Mouse (Mus musculus): ENCODE measurements around the gene 4930432M17Rik. TPM values are rescaled to one million over a fixed set of nuclear protein-coding genes. Genes with fewer than 3 reads are reported as not detected.
A peak's percentile ranks its signal among the peaks of the same experiment; 100 is the strongest.

Gene 4930432M17Rik
- total and polyA plus RNA-seq, 2 experiments from 2014 or later: not detected

DNA sequence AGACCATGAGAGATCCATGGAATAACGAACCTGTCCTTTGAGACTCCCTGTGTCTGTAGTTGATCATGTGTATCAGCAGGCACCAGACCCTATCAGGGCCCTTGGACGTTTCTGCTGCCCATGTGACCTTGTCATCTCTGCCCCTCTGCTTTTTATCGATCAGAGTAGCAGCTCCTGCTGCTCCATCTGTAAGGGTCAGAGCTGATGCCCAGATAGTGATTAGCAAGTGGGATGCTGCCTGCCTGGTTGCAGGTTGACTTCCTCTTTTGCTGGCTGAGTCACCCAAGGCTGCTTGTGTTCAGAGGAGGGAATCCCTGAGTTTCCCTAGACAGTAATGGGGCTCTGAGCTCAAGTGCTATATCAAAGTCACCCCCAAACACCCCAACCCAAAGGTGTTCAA lies 18.9 kb upstream of the 4930432M17Rik start:
- H3K27ac ChIP-seq (ENCODE audit: low read depth): no peak overlapping the region
- no peak overlapping the region for H3K4me3 ChIP-seq (ENCODE audit: low read depth, low read length)
- no peak for TF ChIP-seq EP300 (IDR thresholded peaks at IDR 0.05; ENCODE audit: low read depth)
- no peak for TF ChIP-seq CTCF (IDR thresholded peaks at IDR 0.05; ENCODE audit: low read depth)
- DNase-seq (ENCODE audit: low spot score) (no peak), ATAC-seq (ENCODE audit: insufficient read depth, low read depth) (no peak)
- 35% methylated on average over 3 of the region's 3 CpGs for WGBS
- no peak overlapping the region for H3K9ac ChIP-seq (replicated peaks; ENCODE audit: low read depth, low read length)
- H3K4me1 ChIP-seq (ENCODE audit: control insufficient read depth, insufficient read depth): peaks cover 13% of the 10 kb centered on the region; the same call in 1 of the 2 replicates
- no peak overlapping the region for H3K4me2 ChIP-seq (ENCODE audit: low read depth, low read length)
- no peaks in the 10 kb centered on the region for H3K36me3 ChIP-seq (replicated peaks; ENCODE audit: control insufficient read depth, insufficient read depth, low read length)
- no peaks in the 10 kb centered on the region for H3K9me3 ChIP-seq (replicated peaks; ENCODE audit: control insufficient read depth, low read length)
- H3K27me3 ChIP-seq (ENCODE audit: control insufficient read depth, insufficient read depth, low read length): no peaks in the 10 kb centered on the region

- no peak overlapping the region for H3K4me2 ChIP-seq (ENCODE audit: low read depth, low read length)
- DNase-seq (ENCODE audit: low spot score) (no peak), ATAC-seq (ENCODE audit: insufficient read depth, low read depth) (no peak)
- H3K27me3 ChIP-seq (ENCODE audit: control insufficient read depth, insufficient read depth, low read length): no peaks in the 10 kb centered on the region
- H3K4me1 ChIP-seq (ENCODE audit: control insufficient read depth, insufficient read depth): peaks cover 9% of the 10 kb centered on the region; the same call in 1 of the 2 replicates
- no peak overlapping the region for H3K9ac ChIP-seq (replicated peaks; ENCODE audit: low read depth, low read length)
- TF ChIP-seq CTCF (IDR thresholded peaks at IDR 0.05; ENCODE audit: low read depth) (no peak), EP300 (IDR thresholded peaks at IDR 0.05; ENCODE audit: low read depth) (no peak)
- WGBS: 79% methylated on average over 1 of the region's 1 CpGs
- no peaks in the 10 kb centered on the region for H3K9me3 ChIP-seq (replicated peaks; ENCODE audit: control insufficient read depth, low read length)
- H3K4me3 ChIP-seq (ENCODE audit: low read depth, low read length): no peak overlapping the region
- H3K27ac ChIP-seq (ENCODE audit: low read depth): no peak overlapping the region
- no peaks in the 10 kb centered on the region for H3K36me3 ChIP-seq (replicated peaks; ENCODE audit: control insufficient read depth, insufficient read depth, low read length)
Measured at GRCm38 (mm10) chr3:121652186-121652585, 18.4 kb upstream of the 4930432M17Rik start.

GRCm38 (mm10) chr3:121656922-121657321 lies 13.6 kb upstream of the 4930432M17Rik start:
- Histone ChIP-seq H3K27ac (ENCODE audit: low read depth) (no peak overlapping the region), H3K36me3 (replicated peaks; ENCODE audit: control insufficient read depth, insufficient read depth, low read length) (no peaks in the 10 kb centered on the region), H3K27me3 (ENCODE audit: control insufficient read depth, insufficient read depth, low read length) (no peaks in the 10 kb centered on the region), H3K4me2 (ENCODE audit: low read depth, low read length) (no peak overlapping the region), H3K4me1 (ENCODE audit: control insufficient read depth, insufficient read depth) (peaks cover 2% of the 10 kb centered on the region; the same call in 1 of the 2 replicates), H3K4me3 (ENCODE audit: low read depth, low read length) (no peak overlapping the region), H3K9ac (replicated peaks; ENCODE audit: low read depth, low read length) (no peak overlapping the region), H3K9me3 (replicated peaks; ENCODE audit: control insufficient read depth, low read length) (no peaks in the 10 kb centered on the region)
- WGBS: 97% methylated on average over 4 of the region's 4 CpGs
- DNase-seq (ENCODE audit: low spot score): no peak
- no peak for TF ChIP-seq EP300 (IDR thresholded peaks at IDR 0.05; ENCODE audit: low read depth)
- TF ChIP-seq CTCF (IDR thresholded peaks at IDR 0.05; ENCODE audit: low read depth): no peak
- no peak for ATAC-seq (ENCODE audit: insufficient read depth, low read depth)

DNA sequence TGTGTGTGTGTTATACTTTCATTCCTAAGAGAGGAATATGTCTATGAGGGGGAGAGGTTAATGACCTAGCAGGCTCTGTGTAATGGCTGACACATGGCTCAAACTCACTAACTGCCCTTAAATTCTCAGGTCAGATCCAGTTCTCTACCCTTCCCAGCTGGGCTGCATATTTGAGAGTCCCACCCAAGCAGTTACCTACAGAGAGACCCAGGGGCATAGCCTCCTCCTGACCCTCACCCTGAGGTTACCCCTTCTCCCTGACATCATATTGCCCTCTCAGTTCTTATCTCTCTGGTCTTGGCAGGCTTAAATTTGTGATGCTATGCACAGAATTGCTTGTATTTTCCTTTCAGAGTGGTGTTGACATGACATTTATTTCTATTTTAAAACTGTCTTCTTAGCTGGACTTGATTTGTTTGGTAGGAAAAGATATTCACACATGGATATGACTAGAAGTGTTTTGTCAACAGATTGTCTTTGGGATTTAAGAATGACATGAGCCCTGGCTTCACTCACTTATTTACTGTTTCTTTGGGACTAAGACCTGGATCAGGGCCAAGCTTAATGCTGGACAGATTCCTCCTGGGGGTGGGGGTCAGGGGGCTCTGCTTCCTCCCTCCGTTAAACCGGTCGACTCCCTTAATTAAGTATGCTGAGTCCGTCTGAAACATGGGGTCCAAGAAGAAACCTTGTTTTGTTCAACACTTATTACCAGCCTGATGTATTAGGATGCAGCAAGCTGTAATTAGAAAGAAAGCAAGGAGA lies 7.7 kb upstream of the 4930432M17Rik start:
- no peak overlapping the region for H3K9ac ChIP-seq (replicated peaks; ENCODE audit: low read depth, low read length)
- DNase-seq (ENCODE audit: low spot score) (peak; percentile 43), ATAC-seq (ENCODE audit: insufficient read depth, low read depth) (peak; percentile 57)
- peaks cover 19% of the 10 kb centered on the region; the same call in 1 of the 2 replicates for H3K4me1 ChIP-seq (ENCODE audit: control insufficient read depth, insufficient read depth)
- no peaks in the 10 kb centered on the region for H3K9me3 ChIP-seq (replicated peaks; ENCODE audit: control insufficient read depth, low read length)
- no peak for TF ChIP-seq EP300 (IDR thresholded peaks at IDR 0.05; ENCODE audit: low read depth)
- no peak for TF ChIP-seq CTCF (IDR thresholded peaks at IDR 0.05; ENCODE audit: low read depth)
- no peak overlapping the region for H3K4me2 ChIP-seq (ENCODE audit: low read depth, low read length)
- 13% methylated on average over 4 of the region's 4 CpGs for WGBS
- no peaks in the 10 kb centered on the region for H3K36me3 ChIP-seq (replicated peaks; ENCODE audit: control insufficient read depth, insufficient read depth, low read length)
- H3K27me3 ChIP-seq (ENCODE audit: control insufficient read depth, insufficient read depth, low read length): no peaks in the 10 kb centered on the region
- peak overlapping the region; percentile 3 for H3K27ac ChIP-seq (ENCODE audit: low read depth)
- no peak overlapping the region for H3K4me3 ChIP-seq (ENCODE audit: low read depth, low read length)

DNA sequence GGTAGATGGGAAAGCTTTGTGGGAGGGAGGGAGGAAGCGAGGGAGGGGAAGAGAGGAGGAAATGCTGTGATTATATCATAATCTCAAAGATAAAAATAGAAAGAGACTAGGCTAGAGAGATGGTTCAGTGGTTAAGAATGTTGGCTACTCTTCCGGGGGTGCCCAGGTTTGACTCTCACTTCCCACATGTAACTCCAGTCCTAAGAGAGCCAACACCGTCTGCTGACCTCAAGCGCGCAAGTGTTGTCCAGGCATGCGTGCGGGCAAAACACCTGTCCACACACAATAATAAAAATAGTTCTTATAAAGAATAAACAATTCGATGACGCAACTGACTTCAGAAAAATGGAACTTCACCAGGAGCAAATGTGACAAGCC lies 7.1 kb upstream of the 4930432M17Rik start:
- Histone ChIP-seq H3K4me1 (ENCODE audit: control insufficient read depth, insufficient read depth) (peaks cover 19% of the 10 kb centered on the region; the same call in 1 of the 2 replicates), H3K27ac (ENCODE audit: low read depth) (peak overlapping the region; percentile 3; the same call in 1 of the 2 replicates), H3K4me2 (ENCODE audit: low read depth, low read length) (no peak overlapping the region), H3K27me3 (ENCODE audit: control insufficient read depth, insufficient read depth, low read length) (no peaks in the 10 kb centered on the region), H3K36me3 (replicated peaks; ENCODE audit: control insufficient read depth, insufficient read depth, low read length) (no peaks in the 10 kb centered on the region), H3K9me3 (replicated peaks; ENCODE audit: control insufficient read depth, low read length) (no peaks in the 10 kb centered on the region), H3K9ac (replicated peaks; ENCODE audit: low read depth, low read length) (no peak overlapping the region), H3K4me3 (ENCODE audit: low read depth, low read length) (no peak overlapping the region)
- WGBS: 63% methylated on average over 9 of the region's 9 CpGs
- DNase-seq (ENCODE audit: low spot score) (no peak), ATAC-seq (ENCODE audit: insufficient read depth, low read depth) (no peak)
- TF ChIP-seq CTCF (IDR thresholded peaks at IDR 0.05; ENCODE audit: low read depth) (no peak), EP300 (IDR thresholded peaks at IDR 0.05; ENCODE audit: low read depth) (no peak)
